Mouse (Mus musculus) stomach, embryonic 14.5 days (tissue): ENCODE results near the gene Gm10135. TPM values are rescaled to one million over a fixed set of nuclear protein-coding genes. Genes with fewer than 3 reads are reported as not detected.
"Not testable (repeated sequence)": the region's sequence is repeated elsewhere in the genome, so short reads cannot be mapped to it uniquely, and the experiment has no call there.

Experiments
- ATAC-seq: fragments of 200-750 bp; cut with Nextera tagmentation; 2 replicates; pipeline ENCODE4 v1.8.0; 2017; ENCODE audit warnings: low read depth, moderate TSS enrichment; ENCODE audit not compliant: insufficient number of reproducible peaks, insufficient read depth, low FRiP score
- H3K27ac ChIP-seq: fragments of 300-500 bp; sonication (generic); 2 replicates; pipeline ENCODE4 v1.5.1; 2014; ENCODE audit warnings: mild to moderate bottlenecking, low read length, moderate library complexity, mixed read lengths
- H3K27me3 ChIP-seq: fragments of 300-500 bp; sonication (generic); 2 replicates; pipeline ENCODE4 v1.6.1; 2014; ENCODE audit warnings: low read length, control low read depth, mixed read lengths; ENCODE audit not compliant: control insufficient read depth, insufficient read depth
- H3K36me3 ChIP-seq: fragments of 300-500 bp; sonication (generic); 2 replicates; pipeline ENCODE4 v1.6.1; 2014; ENCODE audit warnings: mild to moderate bottlenecking, control low read depth, low read length, moderate library complexity, mixed read lengths; ENCODE audit not compliant: control insufficient read depth, insufficient read depth
- H3K4me1 ChIP-seq: fragments of 300-500 bp; sonication (generic); 2 replicates; pipeline ENCODE4 v1.6.1; 2014; ENCODE audit warnings: low read length, control low read depth, mixed read lengths; ENCODE audit not compliant: control insufficient read depth, insufficient read depth
- H3K4me2 ChIP-seq: fragments of 300-500 bp; sonication (generic); replicated peaks from 2 replicates; pipeline ENCODE4 v1.6.1; 2014; ENCODE audit warnings: low read depth, low read length, control low read depth
- H3K4me3 ChIP-seq: fragments of 300-500 bp; sonication (generic); 2 replicates; pipeline ENCODE4 v1.5.1; 2014; ENCODE audit warnings: low read depth, low read length, control low read depth
- H3K9ac ChIP-seq: fragments of 300-500 bp; sonication (generic); replicated peaks from 2 replicates; pipeline ENCODE4 v1.6.1; 2014; ENCODE audit warnings: low read depth, mild to moderate bottlenecking, control low read depth, low read length, moderate library complexity, mixed read lengths
- H3K9me3 ChIP-seq: fragments of 300-500 bp; sonication (generic); 2 replicates; pipeline ENCODE4 v1.6.1; 2016; ENCODE audit warnings: low read depth, low read length, control low read depth; ENCODE audit not compliant: control insufficient read depth
- WGBS: fragments of 180-500 bp; shearing (Covaris S2); extraction: QIAGEN DNeasy Blood & Tissue Kit; methylation state at CpG from one replicate; pipeline ENCODE4 v1.1.7; 2014; 5-methylcytosine and 5-hydroxymethylcytosine counted together
- polyA plus RNA-seq: library from polyadenylated mRNA; unstranded; fragments of >200 nt; fragmentation: Nextera tagmentation; extraction: Ambion mirVana; gene quantifications from 2 replicates; pipeline ENCODE4 v1.2.1, GENCODE M21; 2014

Gene Gm10135
- polyA plus RNA-seq, 1 experiment from 2014 or later, result not detected

DNA sequence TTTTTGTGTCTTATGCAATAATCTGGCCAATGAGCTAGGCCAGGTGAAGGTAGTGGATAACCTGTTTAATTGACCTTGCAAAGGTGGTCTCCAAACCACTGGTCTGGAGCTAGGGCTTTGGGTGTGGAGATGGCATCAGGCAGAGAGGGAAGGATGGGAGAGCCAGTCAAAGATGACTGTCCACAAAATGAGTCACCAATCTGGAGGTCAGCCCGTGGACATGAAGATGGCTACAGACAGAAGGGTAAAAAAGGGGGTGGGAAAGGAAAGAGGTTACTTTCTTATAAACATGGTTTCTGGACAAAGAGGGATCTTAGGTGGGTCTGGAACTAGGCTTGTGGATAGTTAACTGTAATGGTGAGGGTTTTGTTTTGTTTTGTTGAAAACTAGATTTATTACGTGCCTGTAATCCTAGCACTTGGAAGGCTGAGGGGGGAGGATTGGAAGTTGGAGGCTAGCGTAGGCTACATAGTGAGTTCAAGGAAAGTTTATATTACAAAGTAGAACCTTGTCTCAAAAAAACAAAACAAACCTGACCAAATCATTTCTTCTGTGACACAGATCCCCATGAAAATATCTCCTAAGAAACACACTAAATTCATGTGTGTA lies 20.4 kb downstream of the Gm10135 start:
- 44% methylated on average over 3 of the region's 3 CpGs for WGBS
- Histone ChIP-seq H3K36me3 (no peaks in the 10 kb centered on the region; the same call in 1 of the 2 replicates), H3K9ac (no peak overlapping the region), H3K9me3 (no peaks in the 10 kb centered on the region), H3K27me3 (no peaks in the 10 kb centered on the region), H3K27ac (no peak overlapping the region), H3K4me2 (no peak overlapping the region), H3K4me1 (no peaks in the 10 kb centered on the region), H3K4me3 (no peak overlapping the region)
- no peak for ATAC-seq

DNA sequence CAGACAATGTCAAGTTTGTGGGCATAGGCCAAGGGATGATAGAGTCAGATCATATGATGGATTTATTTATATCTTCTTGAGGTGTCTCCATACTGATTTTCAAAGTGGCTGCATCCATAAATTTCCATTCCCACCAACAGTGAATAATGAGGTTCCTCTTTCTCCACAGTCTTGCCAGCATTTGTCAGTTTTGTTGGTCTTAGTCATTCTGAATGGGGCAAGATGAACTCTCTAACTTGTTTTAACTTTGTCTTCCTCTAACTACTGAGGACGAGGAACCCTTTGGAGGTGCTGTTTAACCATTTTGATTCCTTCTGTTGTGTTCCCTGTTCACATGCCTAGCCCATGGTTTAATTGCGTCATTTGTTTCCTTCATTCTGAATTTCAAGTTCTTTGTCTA lies 24.2 kb downstream of the Gm10135 start:
- Histone ChIP-seq H3K27me3 (no peaks in the 10 kb centered on the region), H3K9me3 (no peaks in the 10 kb centered on the region), H3K4me2 (no peak overlapping the region), H3K4me1 (no peaks in the 10 kb centered on the region), H3K9ac (no peak overlapping the region), H3K27ac (no peak overlapping the region), H3K36me3 (peaks cover 2% of the 10 kb centered on the region), H3K4me3 (no peak overlapping the region)
- ATAC-seq, result no peak
- WGBS, result 86% methylated on average over 2 of the region's 2 CpGs

DNA sequence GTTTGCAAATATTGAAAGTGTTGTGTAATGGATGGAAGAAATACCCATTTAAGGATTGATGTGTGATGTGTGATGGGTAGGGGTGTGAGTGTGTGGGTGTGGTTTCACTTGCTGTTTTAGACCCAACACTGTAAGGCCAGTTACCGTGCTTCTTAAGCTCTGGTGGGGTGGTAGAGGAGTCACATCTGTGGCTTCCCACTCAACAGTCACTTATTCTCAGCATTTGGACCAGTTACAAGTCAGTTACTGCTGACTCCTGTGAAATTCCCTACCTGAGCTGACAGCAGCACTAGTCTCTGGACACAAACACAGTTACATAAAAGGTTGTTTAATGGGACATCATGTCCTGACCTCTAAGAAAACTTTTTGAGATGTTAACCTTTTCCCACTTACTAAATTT lies 26.4 kb downstream of the Gm10135 start:
- no peak overlapping the region for H3K4me3 ChIP-seq
- no peaks in the 10 kb centered on the region for H3K27me3 ChIP-seq
- H3K9ac ChIP-seq, result no peak overlapping the region
- no peak overlapping the region for H3K4me2 ChIP-seq
- peaks cover 2% of the 10 kb centered on the region for H3K36me3 ChIP-seq
- 61% methylated on average over 1 of the region's 1 CpGs for WGBS
- no peak for ATAC-seq
- no peaks in the 10 kb centered on the region for H3K4me1 ChIP-seq
- no peak overlapping the region for H3K27ac ChIP-seq
- H3K9me3 ChIP-seq, result no peaks in the 10 kb centered on the region

DNA sequence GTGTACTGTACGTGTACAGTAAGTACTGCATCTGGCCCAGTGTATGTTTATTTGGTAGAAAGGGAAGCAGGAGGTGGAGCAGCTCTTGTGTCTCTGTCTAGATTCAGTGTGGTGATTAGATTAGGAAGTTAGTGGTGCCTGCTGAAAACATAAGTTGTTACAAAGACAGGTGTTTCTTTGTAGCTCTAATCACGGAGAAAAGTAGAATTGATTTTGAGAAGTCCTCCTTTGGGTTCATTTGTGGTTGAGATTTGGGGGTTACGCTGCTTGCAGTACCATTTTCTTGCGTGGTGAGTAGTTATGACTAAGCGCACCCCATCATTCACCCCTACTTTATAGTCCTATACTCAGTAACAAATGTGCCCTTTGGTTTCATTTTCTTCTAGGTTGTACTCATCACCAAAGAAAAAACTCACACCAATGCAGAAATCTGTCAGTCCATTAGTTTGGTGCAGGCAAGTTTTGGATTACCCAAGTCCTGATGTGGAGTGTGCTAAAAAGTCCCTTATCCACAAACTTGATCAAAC lies 33.5 kb downstream of the Gm10135 start:
- 80% methylated on average over 5 of the region's 5 CpGs for WGBS

DNA sequence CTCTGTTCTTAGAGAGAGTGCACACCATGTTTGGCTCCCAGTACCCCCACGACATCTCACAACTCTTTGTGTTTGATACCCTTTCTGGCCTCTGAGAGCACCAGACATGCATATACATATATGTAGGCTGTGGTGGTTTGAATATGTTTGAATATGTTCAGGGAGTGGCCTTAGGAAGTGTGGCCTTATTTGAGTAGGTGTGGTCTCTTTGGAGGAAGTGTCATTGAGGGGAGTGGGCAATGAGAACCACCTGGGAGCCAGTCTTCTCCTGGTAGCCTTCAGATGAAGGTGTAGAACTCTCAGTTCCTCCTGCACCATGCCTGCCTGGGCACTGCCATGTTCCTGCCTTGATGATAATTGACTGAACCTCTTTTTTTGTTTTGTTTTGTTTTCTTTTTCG lies 35.2 kb downstream of the Gm10135 start:
- H3K4me2 ChIP-seq, result no peak overlapping the region
- no peaks in the 10 kb centered on the region for H3K36me3 ChIP-seq
- H3K9me3 ChIP-seq, result no peaks in the 10 kb centered on the region
- ATAC-seq, result no peak
- H3K9ac ChIP-seq, result no peak overlapping the region
- H3K27ac ChIP-seq, result no peak overlapping the region
- H3K27me3 ChIP-seq, result no peaks in the 10 kb centered on the region
- WGBS, result 97% methylated on average over 2 of the region's 2 CpGs
- no peak overlapping the region for H3K4me3 ChIP-seq
- no peaks in the 10 kb centered on the region for H3K4me1 ChIP-seq

More for the DNA sequence above, 33.5 kb downstream of the Gm10135 start:
- no peaks in the 10 kb centered on the region for H3K27me3 ChIP-seq
- H3K4me1 ChIP-seq, result no peaks in the 10 kb centered on the region
- no peaks in the 10 kb centered on the region for H3K9me3 ChIP-seq
- no peak for ATAC-seq
- H3K9ac ChIP-seq, result no peak overlapping the region
- no peak overlapping the region for H3K27ac ChIP-seq
- no peaks in the 10 kb centered on the region for H3K36me3 ChIP-seq
- H3K4me2 ChIP-seq, result no peak overlapping the region
- H3K4me3 ChIP-seq, result no peak overlapping the region

DNA sequence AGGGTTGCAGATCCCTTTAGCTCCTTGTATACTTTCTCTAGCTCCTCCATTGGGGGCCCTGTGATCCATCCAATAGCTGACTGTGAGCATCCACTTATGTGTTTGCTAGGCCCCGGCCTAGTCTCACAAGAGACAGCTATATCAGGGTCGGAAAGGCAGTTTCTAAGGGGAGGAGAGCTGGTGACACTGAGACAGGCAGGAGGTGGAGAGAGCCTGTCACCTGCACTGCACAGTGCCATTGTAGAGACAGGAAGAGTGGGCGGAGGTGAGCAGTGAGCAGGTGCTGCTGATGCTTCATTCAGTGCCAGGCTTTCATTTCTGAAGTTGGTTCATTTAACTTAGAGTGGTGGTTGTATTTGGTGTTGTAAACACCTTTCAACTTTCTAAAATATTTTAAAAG lies 36.1 kb downstream of the Gm10135 start:
- not testable (repeated sequence) for H3K9me3 ChIP-seq, H3K36me3 ChIP-seq, H3K4me2 ChIP-seq, H3K4me3 ChIP-seq, ATAC-seq, H3K27me3 ChIP-seq, H3K27ac ChIP-seq, H3K4me1 ChIP-seq, H3K9ac ChIP-seq
- 93% methylated on average over 3 of the region's 3 CpGs for WGBS

DNA sequence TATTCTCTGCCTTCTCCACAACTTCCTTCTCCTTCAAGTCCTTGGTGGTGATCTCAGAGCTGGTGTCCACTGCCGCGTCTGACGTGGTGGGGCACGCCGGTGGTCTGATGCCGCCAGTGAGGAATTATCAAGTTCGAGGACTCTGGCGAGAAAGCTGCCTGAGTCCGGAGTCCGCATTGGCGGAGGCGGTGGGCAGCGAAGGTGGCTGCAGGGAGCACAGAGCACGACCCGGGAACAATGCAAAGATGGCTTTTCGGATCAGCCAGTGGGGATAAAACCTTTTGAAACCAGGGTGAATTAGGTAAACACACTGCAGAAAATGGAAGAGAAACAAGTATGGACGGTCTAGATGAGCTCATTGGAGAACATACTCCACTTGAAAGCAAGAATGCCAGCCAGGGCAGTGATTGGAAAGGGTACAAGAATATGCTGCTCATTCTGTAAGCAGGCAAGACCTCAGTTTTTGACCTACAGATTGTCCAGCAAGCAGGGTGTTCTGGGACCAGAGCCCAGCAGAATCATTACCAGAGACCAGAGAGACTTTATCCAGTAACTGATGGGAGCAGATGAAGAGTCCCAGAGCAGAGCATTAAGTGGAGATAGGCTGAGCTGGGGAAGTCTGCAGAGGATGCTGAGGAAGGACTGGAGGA lies 41.4 kb downstream of the Gm10135 start:
- Histone ChIP-seq H3K4me3 (no peak overlapping the region), H3K27ac (no peak overlapping the region), H3K4me2 (no peak overlapping the region), H3K9me3 (no peaks in the 10 kb centered on the region), H3K27me3 (no peaks in the 10 kb centered on the region), H3K4me1 (no peaks in the 10 kb centered on the region), H3K36me3 (no peaks in the 10 kb centered on the region), H3K9ac (no peak overlapping the region)
- no peak for ATAC-seq
- 91% methylated on average over 17 of the region's 17 CpGs for WGBS

DNA sequence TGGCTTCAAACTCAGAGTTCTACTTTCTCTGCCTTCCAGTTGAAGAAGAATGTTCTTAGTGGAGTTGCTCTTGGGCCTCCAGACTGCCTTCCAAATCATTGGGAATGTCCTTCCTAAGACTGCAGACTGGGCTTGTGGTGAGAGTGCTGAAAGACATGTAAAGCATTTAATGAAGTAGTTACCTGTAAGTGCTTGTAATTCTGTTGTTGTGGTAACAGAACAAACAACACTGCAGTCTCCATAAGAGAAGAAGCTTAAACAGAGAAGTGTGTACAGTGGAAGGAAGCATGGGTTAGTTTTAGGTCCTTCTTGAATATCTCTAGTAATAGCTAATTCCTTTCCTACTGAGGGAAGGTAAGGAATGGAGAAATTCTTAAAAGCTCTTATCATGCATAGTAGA lies 47.4 kb downstream of the Gm10135 start:
- Histone ChIP-seq H3K27me3 (no peaks in the 10 kb centered on the region), H3K4me3 (no peak overlapping the region), H3K27ac (no peak overlapping the region), H3K9ac (no peak overlapping the region), H3K4me1 (no peaks in the 10 kb centered on the region), H3K9me3 (no peaks in the 10 kb centered on the region), H3K4me2 (no peak overlapping the region), H3K36me3 (no peaks in the 10 kb centered on the region)
- no peak for ATAC-seq

DNA sequence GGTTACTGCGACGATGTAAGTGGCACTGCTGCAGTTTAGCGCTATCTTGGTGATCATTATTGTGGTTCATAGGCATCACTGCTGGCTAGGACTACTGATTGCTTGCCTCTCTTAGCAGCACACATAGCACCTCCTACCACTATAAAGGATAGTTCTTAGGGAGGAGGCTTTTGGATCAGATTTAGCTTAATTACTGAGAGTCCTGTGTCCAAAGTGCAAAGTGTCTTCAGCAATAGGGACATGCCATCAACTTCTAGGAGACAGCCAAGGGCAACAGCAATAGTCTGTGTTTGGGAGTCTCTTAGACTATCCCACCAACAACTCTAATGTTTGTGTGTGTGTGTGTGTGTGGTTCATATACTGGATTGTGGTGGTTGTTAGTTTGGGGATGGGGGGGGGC lies 51.7 kb downstream of the Gm10135 start:
- H3K9me3 ChIP-seq, result no peaks in the 10 kb centered on the region
- H3K4me2 ChIP-seq, result no peak overlapping the region
- no peaks in the 10 kb centered on the region for H3K4me1 ChIP-seq
- H3K4me3 ChIP-seq, result no peak overlapping the region
- H3K9ac ChIP-seq, result no peak overlapping the region
- no peaks in the 10 kb centered on the region for H3K36me3 ChIP-seq
- ATAC-seq, result no peak
- H3K27me3 ChIP-seq, result no peaks in the 10 kb centered on the region
- 91% methylated on average over 3 of the region's 3 CpGs for WGBS
- H3K27ac ChIP-seq, result no peak overlapping the region
